In the genomic region with DNA sequence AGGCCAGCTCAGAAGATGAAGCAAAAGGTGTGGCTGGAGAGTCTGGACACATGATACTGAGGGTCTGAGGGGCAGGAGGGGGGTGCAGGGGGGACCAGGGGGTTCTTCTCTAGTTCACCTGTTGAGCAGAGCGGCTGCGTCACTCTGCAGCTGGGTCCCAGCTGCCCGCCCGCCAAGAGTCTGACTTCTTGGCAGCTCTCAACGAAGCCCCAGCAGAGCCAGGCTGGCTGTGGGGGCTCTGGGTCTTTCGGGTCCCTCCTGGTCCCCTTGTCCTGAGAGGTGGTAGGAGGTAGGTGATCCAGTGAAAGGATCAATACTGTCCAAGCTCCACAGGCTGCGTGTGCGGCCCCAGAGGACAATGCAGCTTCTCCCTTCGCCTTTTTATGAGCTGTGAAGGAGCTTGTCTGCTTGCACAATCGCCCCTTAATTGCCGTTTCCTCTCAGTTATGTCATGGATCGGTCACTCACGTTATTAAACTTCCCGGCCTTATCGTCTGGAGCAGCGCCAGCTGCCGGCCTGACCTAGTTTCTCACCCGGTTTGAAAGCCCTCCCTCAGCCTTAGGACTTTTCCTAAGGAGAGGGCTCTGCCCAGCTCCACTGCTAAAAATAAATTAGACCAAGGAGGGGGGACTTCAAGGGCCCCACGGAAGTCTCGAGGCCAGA, we compare ENCODE assay signal across 8 mouse cellular contexts.
DNase-seq lines count a peak whose midpoint lies in the region; ATAC-seq lines count a peak whose summit lies in the region.

No protein-coding gene starts in this region.

- intact Hi-C loops in heart, postnatal 14 days (cut with DNase I) = loop anchor here (5.0 kb wide), 1 partner anchor 54 kb away; no protein-coding TSS in a partner anchor

- no peaks in the 10 kb centered on the region for H3K36me3 ChIP-seq in forebrain, embryonic 13.5 days (ENCODE audit: poor library complexity, severe bottlenecking)
- no peaks in the 10 kb centered on the region for H3K36me3 ChIP-seq in forebrain, embryonic 16.5 days (ENCODE audit: control insufficient read depth, insufficient read depth)
- H3K36me3 ChIP-seq in embryonic facial prominence, embryonic 15.5 days = no peaks in the 10 kb centered on the region

- no peaks in the 10 kb centered on the region for H3K27me3 ChIP-seq in forebrain, embryonic 13.5 days
- no peaks in the 10 kb centered on the region for H3K27me3 ChIP-seq in forebrain, embryonic 16.5 days (replicated peaks; ENCODE audit: control insufficient read depth, insufficient read depth, low read length)
- no peaks in the 10 kb centered on the region for H3K27me3 ChIP-seq in embryonic facial prominence, embryonic 15.5 days

- no peak overlapping the region for H3K4me3 ChIP-seq in forebrain, embryonic 13.5 days
- H3K4me3 ChIP-seq in forebrain, embryonic 16.5 days (replicated peaks; ENCODE audit: low read length) = no peak overlapping the region
- no peak overlapping the region for H3K4me3 ChIP-seq in embryonic facial prominence, embryonic 15.5 days (replicated peaks)

- H3K9me3 ChIP-seq in forebrain, embryonic 13.5 days (replicated peaks) = no peaks in the 10 kb centered on the region
- no peaks in the 10 kb centered on the region for H3K9me3 ChIP-seq in forebrain, embryonic 16.5 days (ENCODE audit: control insufficient read depth, low read length)
- no peaks in the 10 kb centered on the region for H3K9me3 ChIP-seq in embryonic facial prominence, embryonic 15.5 days (replicated peaks)

- peak; percentile 90 to 92 for DNase-seq in heart, postnatal 14 days
- peak; percentile 89 to 90 for DNase-seq in kidney, postnatal 25 days
- DNase-seq in testis, postnatal 14 days (ENCODE audit: low spot score) = peak; percentile 53
- no peak for DNase-seq in thymus, postnatal 10 days (ENCODE audit: low spot score in 2 of 2)

- ATAC-seq in forebrain, embryonic 13.5 days = no peak
- no peak for ATAC-seq in forebrain, embryonic 16.5 days
- no peak for ATAC-seq in embryonic facial prominence, embryonic 15.5 days (ENCODE audit: insufficient number of reproducible peaks, low FRiP score, low TSS enrichment, low read depth)
- peak; percentile 77 for ATAC-seq in megakaryocyte, adult 5-6 weeks (ENCODE audit: poor library complexity, severe bottlenecking)

- H3K9ac ChIP-seq in forebrain, embryonic 13.5 days = 0 out of 2 replicates have a peak overlapping the region, but pooled peaks have one; percentile 27
- H3K9ac ChIP-seq in forebrain, embryonic 16.5 days (replicated peaks; ENCODE audit: low read depth, low read length) = no peak overlapping the region
- no peak overlapping the region for H3K9ac ChIP-seq in embryonic facial prominence, embryonic 15.5 days

- no peak overlapping the region for H3K4me2 ChIP-seq in forebrain, embryonic 13.5 days
- H3K4me2 ChIP-seq in forebrain, embryonic 16.5 days (ENCODE audit: low read length) = no peak overlapping the region
- H3K4me2 ChIP-seq in embryonic facial prominence, embryonic 15.5 days (replicated peaks) = no peak overlapping the region

- peaks cover 21% of the 10 kb centered on the region for H3K4me1 ChIP-seq in forebrain, embryonic 13.5 days
- H3K4me1 ChIP-seq in forebrain, embryonic 16.5 days (replicated peaks; ENCODE audit: control insufficient read depth, insufficient read depth, low read length) = peaks cover 14% of the 10 kb centered on the region
- H3K4me1 ChIP-seq in embryonic facial prominence, embryonic 15.5 days = peaks cover 54% of the 10 kb centered on the region

- 51% methylated on average over 20 of the region's 20 CpGs for WGBS in forebrain, embryonic 13.5 days
- 36% methylated on average over 20 of the region's 20 CpGs for WGBS in forebrain, embryonic 16.5 days
- WGBS in embryonic facial prominence, embryonic 15.5 days = 37% methylated on average over 20 of the region's 20 CpGs

- H3K27ac ChIP-seq in forebrain, embryonic 13.5 days = no peak overlapping the region
- no peak overlapping the region for H3K27ac ChIP-seq in forebrain, embryonic 16.5 days (ENCODE audit: low read length)
- peak overlapping the region; percentile 80 for H3K27ac ChIP-seq in embryonic facial prominence, embryonic 15.5 days (replicated peaks)

Comparison
In these comparisons a context has a peak if more than half of its experiments do, and no peak if none do; other contexts are left out.
1. DNase-seq: peak in heart, postnatal 14 days (2 of 2), kidney, postnatal 25 days (2 of 2) and testis, postnatal 14 days (single experiment); none in thymus, postnatal 10 days (0 of 2).